8 mouse cellular contexts compared by ENCODE assay signal in genomic region chr5:124530655-124531582, GRCm38 (mm10). TPM values are rescaled to one million over a fixed set of nuclear protein-coding genes. Genes with fewer than 3 reads are reported as not detected.
DNase-seq lines count a peak whose midpoint lies in the region; ATAC-seq lines count a peak whose summit lies in the region.

Rilpl1 (minus strand) TSS chr5:124531391.

- peak within 1 kb of the TSS; percentile 82 for H3K4me2 ChIP-seq in hindbrain, embryonic 11.5 days (replicated peaks; ENCODE audit: low read depth, low read length)

- WGBS in hindbrain, embryonic 11.5 days, result under 1% methylated on average over 92 of the region's 96 CpGs

- ATAC-seq in hindbrain, embryonic 11.5 days (ENCODE audit: low FRiP score), result peak; percentile 94

- peaks cover 6% of the 10 kb centered on the region for H3K4me1 ChIP-seq in hindbrain, embryonic 11.5 days (replicated peaks; ENCODE audit: control insufficient read depth, insufficient read depth, low read length)

- peak within 1 kb of the TSS; percentile 77 for H3K4me3 ChIP-seq in hindbrain, embryonic 11.5 days (ENCODE audit: low read depth, low read length)

- H3K27ac ChIP-seq in hindbrain, embryonic 11.5 days (ENCODE audit: low read depth, low read length), result peak within 1 kb of the TSS; percentile 77

- no peaks in the 10 kb centered on the region for H3K9me3 ChIP-seq in hindbrain, embryonic 11.5 days (ENCODE audit: control insufficient read depth, low read length)

- DNase-seq in MN1 (ENCODE audit: low spot score), result peak; percentile 60
- DNase-seq in cerebellum, adult 8-10 months, result peak; percentile 61
- DNase-seq in frontal cortex, postnatal 10 days (ENCODE audit: low spot score in 2 of 2), result peak; percentile 65 to 83
- peak; percentile 92 for DNase-seq in hindbrain, embryonic 11.5 days (ENCODE audit: low spot score)
- peak; percentile 66 to 68 for DNase-seq in layer of hippocampus, postnatal 25 days (ENCODE audit: extremely low spot score in 1 of 2, low spot score in 1 of 2)
- peak; percentile 85 for DNase-seq in lung, postnatal 14 days
- peak; percentile 51 for DNase-seq in retina, postnatal 7 days (ENCODE audit: low read depth, low spot score)
- peak; percentile 73 to 74 for DNase-seq in urinary bladder, postnatal 36 days (ENCODE audit: low spot score in 2 of 2)

- H3K36me3 ChIP-seq in hindbrain, embryonic 11.5 days (ENCODE audit: control insufficient read depth, insufficient read depth, low read length), result no peaks in the 10 kb centered on the region

- H3K9ac ChIP-seq in hindbrain, embryonic 11.5 days (ENCODE audit: low read depth, low read length), result peak within 1 kb of the TSS; percentile 69

- H3K27me3 ChIP-seq in hindbrain, embryonic 11.5 days (ENCODE audit: control insufficient read depth, insufficient read depth, low read length), result no peaks in the 10 kb centered on the region

RNA-seq across cellular contexts. Expression of gene Rilpl1, which starts in this region (rescaled TPM):
- polyA plus RNA-seq in hindbrain, embryonic 11.5 days (2014; fragmentation: Nextera tagmentation; extraction: Ambion mirVana), result 16.4 and 20.7 TPM in 2 replicates
- 10 to 100 TPM; 57.4 to 62.4 TPM for total RNA-seq in layer of hippocampus, postnatal 25 days (2021)

Comparison
In these comparisons a context has a peak if more than half of its experiments do, and no peak if none do; other contexts are left out.
1. Peak in every context shown above with its lines: DNase-seq, ATAC-seq, H3K4me3 ChIP-seq and H3K27ac ChIP-seq.